In genomic region chr1:171361106-171362103, GRCm38 (mm10) we compare ENCODE assay signal across 8 mouse cellular contexts. TPM values are rescaled to one million over a fixed set of nuclear protein-coding genes. Genes with fewer than 3 reads are reported as not detected.
DNase-seq lines count a peak whose midpoint lies in the region; ATAC-seq and TF ChIP-seq lines count a peak whose summit lies in the region.

No protein-coding gene starts in this region.

- H3K36me3 ChIP-seq in MEL (ENCODE audit: control insufficient read depth in 1 of 2, insufficient read depth in 2 of 2, low read length in 2 of 2) = peaks cover 2 to 5% of the 10 kb centered on the region in 2 experiments; a peak in 2 of 4 replicates
- peaks cover 31% of the 10 kb centered on the region for H3K36me3 ChIP-seq in lung, embryonic 14.5 days (ENCODE audit: insufficient read depth)

- H3K4me2 ChIP-seq in lung, embryonic 14.5 days = peak overlapping the region; percentile 70

- TF ChIP-seq EP300 in MEL (IDR thresholded peaks at IDR 0.05; ENCODE audit: low read depth in 1 of 2, low read length in 2 of 2) = no peak

- H3K79me2 ChIP-seq in MEL (ENCODE audit: control insufficient read depth, insufficient read depth, low read length, poor library complexity) = no peaks in the 10 kb centered on the region

- no peak overlapping the region for H3K27ac ChIP-seq in MEL (ENCODE audit: control insufficient read depth, low read depth, low read length)
- no peak overlapping the region for H3K27ac ChIP-seq in lung, embryonic 14.5 days (ENCODE audit: low read depth)
- H3K27ac ChIP-seq in olfactory bulb, adult 2 months (ENCODE audit: insufficient read depth, low read depth, low read length) = peak overlapping the region; percentile 96

- DNase-seq in MEL (ENCODE audit: low read depth, low spot score) = peak; percentile 83
- peak; percentile 86 for DNase-seq in c-Kit-positive CD71-negative TER-119-negative erythroid progenitor cells, embryonic 14.5 days (ENCODE audit: low read depth)
- peak; percentile 62 for DNase-seq in fibroblast of lung, adult 2 months (ENCODE audit: low read depth)
- DNase-seq in layer of hippocampus, adult 18-20 months (ENCODE audit: low spot score in 2 of 2) = peak; percentile 59 to 86
- peak; percentile 91 for DNase-seq in lung, embryonic 14.5 days
- peak; percentile 60 to 82 for DNase-seq in thymus, postnatal 10 days (ENCODE audit: low spot score in 2 of 2)

- no peaks in the 10 kb centered on the region for H3K27me3 ChIP-seq in MEL (ENCODE audit: control insufficient read depth in 1 of 2, insufficient read depth in 2 of 2, low read length in 2 of 2)
- no peaks in the 10 kb centered on the region for H3K27me3 ChIP-seq in lung, embryonic 14.5 days (ENCODE audit: insufficient read depth, low read length)

- TF ChIP-seq RAD21 in MEL (IDR thresholded peaks at IDR 0.05; ENCODE audit: low read depth, low read length) = peak; percentile 95

- H3K4me1 ChIP-seq in MEL (ENCODE audit: control insufficient read depth in 1 of 2, insufficient read depth in 2 of 2, low read length in 2 of 2) = 0 out of 4 replicates have a peak, but pooled peaks cover 0 to 2% of the 10 kb centered on the region in 2 experiments
- no peaks in the 10 kb centered on the region for H3K4me1 ChIP-seq in lung, embryonic 14.5 days (ENCODE audit: insufficient read depth)
- peaks cover 8% of the 10 kb centered on the region for H3K4me1 ChIP-seq in olfactory bulb, adult 2 months (ENCODE audit: control insufficient read depth, insufficient read depth, low read length)

- no peak overlapping the region for H3K4me3 ChIP-seq in MEL (ENCODE audit: control insufficient read depth in 1 of 2, insufficient read depth in 1 of 2, low read depth in 2 of 2, low read length in 2 of 2)
- H3K4me3 ChIP-seq in lung, embryonic 14.5 days (ENCODE audit: low read depth, low read length) = peak overlapping the region; percentile 41
- peak overlapping the region; percentile 70 for H3K4me3 ChIP-seq in olfactory bulb, adult 2 months (ENCODE audit: insufficient read depth, low read depth, low read length)

- H3K9me3 ChIP-seq in MEL (replicated peaks; ENCODE audit: insufficient read depth, low read length) = no peaks in the 10 kb centered on the region
- 0 out of 2 replicates have a peak, but pooled peaks cover 2% of the 10 kb centered on the region for H3K9me3 ChIP-seq in lung, embryonic 14.5 days (ENCODE audit: low read depth, low read length)

- WGBS in lung, embryonic 14.5 days = 32% methylated on average over 16 of the region's 16 CpGs
- WGBS in olfactory bulb, adult 2 months = 23% methylated on average over 16 of the region's 16 CpGs

- no peak for TF ChIP-seq POLR2A in MEL (IDR thresholded peaks at IDR 0.05; ENCODE audit: control insufficient read depth in 1 of 2, insufficient read depth in 1 of 2, low read depth in 1 of 2, low read length in 2 of 2, poor library complexity in 1 of 2)
- TF ChIP-seq POLR2A in olfactory bulb, adult 2 months (IDR thresholded peaks at IDR 0.05; ENCODE audit: insufficient read depth, low read depth, low read length) = no peak

- peak; percentile 57 to 63; a peak in 2 of 4 replicates for ATAC-seq in hematopoietic stem cell, adult 5-6 weeks (replicated peaks in 1 of 2; ENCODE audit: insufficient read depth in 1 of 2, low FRiP score in 2 of 2, low TSS enrichment in 1 of 2, low read depth in 1 of 2, poor library complexity in 2 of 2, severe bottlenecking in 2 of 2)
- ATAC-seq in lung, embryonic 14.5 days (ENCODE audit: insufficient read depth) = peak; percentile 70

- H3K9ac ChIP-seq in MEL (ENCODE audit: control insufficient read depth, low read depth, low read length, poor library complexity, severe bottlenecking) = no peak overlapping the region
- peak overlapping the region; percentile 51 for H3K9ac ChIP-seq in lung, embryonic 14.5 days

- peak; percentile 75 to 95 (median 82) for TF ChIP-seq CTCF in MEL (IDR thresholded peaks at IDR 0.05 in 2 of 3, conservative IDR thresholded peaks at IDR 0.05 in 1 of 3; ENCODE audit: control insufficient read depth in 1 of 3, insufficient read depth in 1 of 3, low read depth in 2 of 3, low read length in 3 of 3, poor library complexity in 1 of 3, severe bottlenecking in 1 of 3)
- TF ChIP-seq CTCF in lung, embryonic 14.5 days (IDR thresholded peaks at IDR 0.05; ENCODE audit: low read depth) = peak; percentile 87
- TF ChIP-seq CTCF in olfactory bulb, adult 2 months (IDR thresholded peaks at IDR 0.05; ENCODE audit: insufficient read depth, low read depth, low read length) = no peak

TF ChIP-seq in MEL, 35 proteins besides CTCF, POLR2A, EP300 and RAD21:
- TF ChIP-seq RCOR1 (IDR thresholded peaks at IDR 0.05; ENCODE audit: low read depth, low read length) (0 out of 2 replicates have a peak, but pooled peaks have one; percentile 11), TAL1 (IDR thresholded peaks at IDR 0.05; ENCODE audit: low read length) (no peak), ZNF384 (IDR thresholded peaks at IDR 0.05; ENCODE audit: low read depth, low read length) (no peak), ZC3H11A (IDR thresholded peaks at IDR 0.05; ENCODE audit: low read depth, low read length) (peak; percentile 84), MEF2A (IDR thresholded peaks at IDR 0.05; ENCODE audit: extremely low read depth, insufficient replicate concordance, low read depth, low read length, poor library complexity, severe bottlenecking) (no peak), SMC3 (IDR thresholded peaks at IDR 0.05; ENCODE audit: low read depth, low read length) (peak; percentile 86), CHD1 (IDR thresholded peaks at IDR 0.05; ENCODE audit: low read depth, low read length) (no peak), CHD2 (IDR thresholded peaks at IDR 0.05; ENCODE audit: low read length) (no peak), POLR2AphosphoS2 (IDR thresholded peaks at IDR 0.05; ENCODE audit: low read length) (no peak), NRF1 (IDR thresholded peaks at IDR 0.05; ENCODE audit: insufficient read depth, low read depth, low read length, poor library complexity, severe bottlenecking) (no peak), SIN3A (IDR thresholded peaks at IDR 0.05; ENCODE audit: low read length) (peak; percentile 61)
TF ChIP-seq in MEL: peak in this region for 4.

RNA-seq across cellular contexts. Expression of gene Klhdc9, which starts 0.8 kb away (rescaled TPM):
- total RNA-seq in MEL (2012; rRNA removed) = 0.08 and 0.10 TPM in 2 replicates
- not detected for polyA plus RNA-seq in MEL (2012; ENCODE audit: insufficient read depth in 1 of 2, insufficient read length in 2 of 2, low read depth in 1 of 2, low replicate concordance in 2 of 2, missing spikeins in 1 of 2)
- 3.5 and 5.7 TPM in 2 replicates for total RNA-seq in hematopoietic stem cell, adult 5-6 weeks (2017)
- 1 to 10 TPM; 6.0 to 6.1 TPM for total RNA-seq in layer of hippocampus, adult 18-20 months (2021)
- 1.0 and 1.5 TPM in 2 replicates for polyA plus RNA-seq in lung, embryonic 14.5 days (2014; fragmentation: Nextera tagmentation; extraction: Ambion mirVana)
- polyA plus RNA-seq in olfactory bulb, adult 2 months (2012; ENCODE audit: insufficient read depth, insufficient read length, low replicate concordance, missing spikeins) = not detected in 2 replicates

RNA-seq across cellular contexts. Expression of gene Nectin4, which starts 8.5 kb away (rescaled TPM):
- total RNA-seq in MEL (2012; rRNA removed) = 0.04 TPM in 1 of 2 replicates, not detected in the other
- polyA plus RNA-seq in MEL (2012; ENCODE audit: insufficient read depth in 1 of 2, insufficient read length in 2 of 2, low read depth in 1 of 2, low replicate concordance in 2 of 2, missing spikeins in 1 of 2) = under 1 TPM in 1 of 2 experiments, not detected in 1; 0.15 TPM
- 5.2 and 6.2 TPM in 2 replicates for total RNA-seq in hematopoietic stem cell, adult 5-6 weeks (2017)
- total RNA-seq in layer of hippocampus, adult 18-20 months (2021) = 1 to 10 TPM; 6.3 to 6.7 TPM
- polyA plus RNA-seq in lung, embryonic 14.5 days (2014; fragmentation: Nextera tagmentation; extraction: Ambion mirVana) = 2.3 and 2.4 TPM in 2 replicates
- polyA plus RNA-seq in olfactory bulb, adult 2 months (2012; ENCODE audit: insufficient read depth, insufficient read length, low replicate concordance, missing spikeins) = not detected in 2 replicates

RNA-seq across cellular contexts. Expression of gene Pfdn2, which starts 15.9 kb away (rescaled TPM):
- 33.8 and 36.2 TPM in 2 replicates for total RNA-seq in MEL (2012; rRNA removed)
- polyA plus RNA-seq in MEL (2012; ENCODE audit: insufficient read depth in 1 of 2, insufficient read length in 2 of 2, low read depth in 1 of 2, low replicate concordance in 2 of 2, missing spikeins in 1 of 2) = 100 to 1,000 TPM in 1 of 2 experiments, not detected in 1; 329 TPM
- 35.8 and 50.2 TPM in 2 replicates for total RNA-seq in hematopoietic stem cell, adult 5-6 weeks (2017)
- total RNA-seq in layer of hippocampus, adult 18-20 months (2021) = 100 to 1,000 TPM; 177 to 190 TPM
- 40.0 and 44.5 TPM in 2 replicates for polyA plus RNA-seq in lung, embryonic 14.5 days (2014; fragmentation: Nextera tagmentation; extraction: Ambion mirVana)
- not detected in 2 replicates for polyA plus RNA-seq in olfactory bulb, adult 2 months (2012; ENCODE audit: insufficient read depth, insufficient read length, low replicate concordance, missing spikeins)

RNA-seq across cellular contexts. Expression of gene Nit1, which starts 16.0 kb away (rescaled TPM):
- 17.9 and 20.0 TPM in 2 replicates for total RNA-seq in MEL (2012; rRNA removed)
- polyA plus RNA-seq in MEL (2012; ENCODE audit: insufficient read depth in 1 of 2, insufficient read length in 2 of 2, low read depth in 1 of 2, low replicate concordance in 2 of 2, missing spikeins in 1 of 2) = 10 to 100 TPM in 1 of 2 experiments, not detected in 1; 26.3 TPM
- total RNA-seq in hematopoietic stem cell, adult 5-6 weeks (2017) = 45.7 and 55.1 TPM in 2 replicates
- total RNA-seq in layer of hippocampus, adult 18-20 months (2021) = 10 to 100 TPM; 40.9 to 41.5 TPM
- 27.5 and 30.1 TPM in 2 replicates for polyA plus RNA-seq in lung, embryonic 14.5 days (2014; fragmentation: Nextera tagmentation; extraction: Ambion mirVana)
- not detected in 2 replicates for polyA plus RNA-seq in olfactory bulb, adult 2 months (2012; ENCODE audit: insufficient read depth, insufficient read length, low replicate concordance, missing spikeins)

RNA-seq across cellular contexts. Expression of gene Arhgap30, which starts 27.3 kb away (rescaled TPM):
- total RNA-seq in MEL (2012; rRNA removed) = 31.0 and 31.5 TPM in 2 replicates
- 10 to 100 TPM in 1 of 2 experiments, not detected in 1; 41.2 TPM for polyA plus RNA-seq in MEL (2012; ENCODE audit: insufficient read depth in 1 of 2, insufficient read length in 2 of 2, low read depth in 1 of 2, low replicate concordance in 2 of 2, missing spikeins in 1 of 2)
- 112 and 133 TPM in 2 replicates for total RNA-seq in hematopoietic stem cell, adult 5-6 weeks (2017)
- total RNA-seq in layer of hippocampus, adult 18-20 months (2021) = 1 to 10 TPM; 1.9 TPM
- 0.91 and 1.6 TPM in 2 replicates for polyA plus RNA-seq in lung, embryonic 14.5 days (2014; fragmentation: Nextera tagmentation; extraction: Ambion mirVana)
- 90.1 and 98.6 TPM in 2 replicates for polyA plus RNA-seq in olfactory bulb, adult 2 months (2012; ENCODE audit: insufficient read depth, insufficient read length, low replicate concordance, missing spikeins)

Comparison
In these comparisons a context has a peak if more than half of its experiments do, and no peak if none do; other contexts are left out.
1. H3K4me3 ChIP-seq: peak in lung, embryonic 14.5 days (single experiment) and olfactory bulb, adult 2 months (single experiment); none in MEL (0 of 2).
2. Peak in every context shown above with its lines, with median percentiles within 50 percentile points of each other: DNase-seq.